Mouse (Mus musculus): Measurements from ENCODE around the gene Agt.

Agt gene

DNA sequence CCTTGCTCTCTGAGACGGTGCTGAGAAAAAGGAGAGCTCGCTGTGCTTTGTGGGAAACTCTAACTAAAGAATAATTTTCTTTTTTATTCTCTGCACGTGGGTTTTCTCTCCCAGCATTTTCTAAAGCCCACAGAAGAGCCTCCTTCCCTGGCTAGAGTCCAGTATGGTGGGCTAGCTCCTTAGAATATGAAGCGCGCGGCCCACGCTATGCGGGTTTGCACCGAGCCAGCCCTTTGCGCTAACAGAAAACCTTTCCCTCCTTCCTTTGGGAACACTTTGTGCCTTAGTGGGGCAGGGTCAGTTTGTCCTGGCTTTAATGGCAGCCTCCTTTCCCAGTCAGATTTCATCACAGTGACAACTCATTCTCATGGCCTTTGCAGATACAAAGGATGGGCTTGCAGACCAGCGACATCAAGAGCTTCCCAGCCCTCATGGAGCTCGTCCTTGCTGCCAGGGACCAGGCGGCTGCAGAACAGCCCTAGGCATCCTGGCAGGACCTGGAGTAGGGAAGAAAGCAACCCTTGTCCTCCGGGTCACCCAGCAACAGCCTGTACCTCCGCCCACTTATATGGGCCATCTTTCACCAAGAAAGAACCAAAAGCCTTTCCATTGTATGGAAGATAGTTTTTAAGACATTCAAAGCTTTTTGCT lies 18.4 kb downstream of the Agt start:
- DNase-seq, result no peak

DNA sequence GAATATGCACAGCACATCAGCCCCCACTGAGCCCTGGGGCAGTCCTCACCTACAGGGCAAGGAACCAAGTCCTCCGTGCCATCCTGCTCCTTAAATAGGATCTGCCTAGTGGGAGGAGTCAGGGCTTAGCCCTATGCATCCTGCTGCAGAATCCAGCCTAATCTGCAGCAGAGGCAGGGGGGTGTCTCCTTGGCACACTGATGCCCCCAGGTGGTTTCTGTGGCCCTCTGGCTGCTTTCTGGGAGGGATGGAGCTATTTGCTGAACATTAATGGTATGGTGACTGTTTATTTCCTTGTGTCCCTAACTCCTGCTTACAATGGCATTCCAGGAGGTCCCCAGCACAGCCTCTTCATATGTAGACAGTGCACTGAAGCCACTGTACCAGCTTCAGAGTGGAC lies 21.3 kb downstream of the Agt start:
- DNase-seq, result no peak

DNA sequence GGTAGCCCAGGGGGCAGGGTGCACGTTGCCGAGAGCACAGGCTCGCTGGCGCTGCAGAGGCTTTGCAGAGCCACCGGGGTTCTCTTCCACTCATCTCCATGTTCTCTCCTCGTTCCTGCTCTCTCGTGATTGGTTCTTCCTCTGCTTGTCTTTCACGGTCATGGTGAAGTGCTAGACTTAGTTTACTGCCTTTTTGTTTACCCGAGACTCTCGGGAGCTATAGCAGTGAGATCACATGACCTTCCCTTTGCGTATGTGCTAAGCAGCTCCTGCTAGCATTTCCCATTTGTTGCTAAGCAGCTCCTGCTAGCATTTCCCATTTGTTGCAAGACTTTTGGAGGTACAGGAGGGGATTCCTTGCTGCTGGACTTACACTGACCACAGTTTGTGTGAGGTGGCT lies 22.2 kb downstream of the Agt start:
- no peak for DNase-seq

DNA sequence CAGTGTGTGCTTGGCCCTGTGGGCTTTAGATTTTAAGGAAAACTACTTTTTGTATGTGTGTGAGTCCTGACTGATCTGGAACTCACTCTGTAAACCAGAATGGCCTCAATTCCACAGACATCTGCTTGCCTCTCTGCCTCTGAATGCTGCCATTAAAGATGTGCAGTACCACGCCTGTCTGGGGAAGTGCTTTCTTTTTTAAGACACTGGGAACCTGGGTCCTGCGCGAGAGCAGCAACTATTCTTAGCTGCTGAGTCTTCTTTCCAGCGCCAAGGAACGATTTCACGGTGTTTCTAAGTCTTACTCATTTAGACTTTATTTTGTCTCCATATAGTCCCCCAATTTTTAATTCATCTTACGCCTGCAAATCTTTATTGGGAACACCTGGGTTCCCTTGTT lies 22.7 kb downstream of the Agt start:
- no peak for DNase-seq

DNA sequence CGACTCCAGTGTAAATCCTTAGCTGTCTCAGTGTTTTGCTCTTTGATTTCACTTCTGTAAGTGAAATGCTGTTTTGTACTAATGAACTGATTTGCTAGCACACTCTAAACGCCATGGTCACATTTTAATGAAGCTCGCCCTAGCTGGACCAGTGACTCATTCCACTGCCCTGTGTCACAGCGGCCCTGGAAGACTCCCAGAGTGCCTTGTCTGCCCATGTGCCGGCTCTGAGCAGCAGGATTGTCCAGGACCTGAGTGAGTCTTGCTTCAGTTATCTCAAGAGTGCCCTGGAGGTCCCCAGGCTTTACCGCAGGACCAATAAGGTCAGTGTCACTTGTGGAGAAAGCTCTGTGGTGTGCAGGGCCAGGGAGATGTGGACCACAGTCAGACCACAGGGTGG lies 23.1 kb downstream of the Agt start:
- no peak for DNase-seq

DNA sequence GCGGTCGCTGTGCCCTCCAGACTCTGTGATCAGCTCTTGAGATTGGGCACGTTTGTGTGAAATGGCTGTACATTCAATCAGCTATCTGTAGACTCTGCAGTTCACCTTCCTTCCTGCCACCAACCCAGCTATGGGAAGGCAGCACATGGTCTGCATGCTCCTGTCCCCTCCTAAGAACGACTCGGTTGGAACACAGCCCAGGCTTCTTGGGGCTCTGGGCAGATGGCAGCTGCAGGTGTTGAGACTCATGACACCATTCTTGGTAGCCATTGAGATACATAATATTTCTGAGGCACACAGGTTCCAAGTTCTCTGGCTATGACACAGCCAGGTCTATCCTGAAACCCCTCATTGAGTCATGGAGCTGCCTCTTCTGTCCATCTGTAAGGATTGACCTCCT lies 26.2 kb downstream of the Agt start:
- no peak for DNase-seq

DNA sequence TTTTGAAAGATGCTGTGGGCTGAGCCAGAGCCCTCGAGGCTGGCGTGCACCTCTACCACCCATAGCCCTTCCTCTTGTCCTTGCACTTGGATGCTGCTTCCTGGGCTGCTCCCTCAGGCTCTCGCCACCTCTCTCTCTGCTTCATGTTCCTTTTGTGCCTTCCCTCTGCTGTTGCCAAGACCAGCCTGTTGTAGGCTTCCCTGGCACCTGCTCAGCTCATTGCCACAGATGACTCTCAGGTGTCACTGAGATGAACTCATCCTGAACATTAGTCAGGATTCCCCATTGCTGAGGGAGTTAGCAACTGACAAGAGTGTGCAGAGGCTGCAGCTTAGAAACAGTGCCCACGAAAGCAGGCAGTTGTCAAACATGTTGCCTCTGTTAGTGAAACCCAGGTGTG lies 27.5 kb downstream of the Agt start:
- no peak for DNase-seq

DNA sequence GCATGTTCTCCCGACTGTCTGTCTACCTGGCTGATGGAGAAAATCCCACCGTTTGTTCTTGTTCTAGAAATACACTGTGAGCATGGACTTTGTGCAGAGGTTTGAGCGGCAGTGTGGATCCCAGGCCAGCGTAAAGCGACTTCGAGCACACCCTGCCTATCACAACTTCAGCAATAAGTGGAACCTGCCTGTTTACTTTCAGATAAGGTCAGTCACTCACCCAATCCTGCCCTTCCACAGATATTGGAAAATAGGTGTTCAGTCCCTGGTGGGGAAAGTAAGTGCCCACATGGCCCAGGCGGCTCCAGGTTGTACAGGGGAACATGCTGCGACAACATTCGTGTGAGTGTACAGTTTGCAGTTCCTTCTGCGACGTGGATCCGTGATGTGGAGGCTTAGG lies 28.6 kb downstream of the Agt start:
- DNase-seq, result no peak

DNA sequence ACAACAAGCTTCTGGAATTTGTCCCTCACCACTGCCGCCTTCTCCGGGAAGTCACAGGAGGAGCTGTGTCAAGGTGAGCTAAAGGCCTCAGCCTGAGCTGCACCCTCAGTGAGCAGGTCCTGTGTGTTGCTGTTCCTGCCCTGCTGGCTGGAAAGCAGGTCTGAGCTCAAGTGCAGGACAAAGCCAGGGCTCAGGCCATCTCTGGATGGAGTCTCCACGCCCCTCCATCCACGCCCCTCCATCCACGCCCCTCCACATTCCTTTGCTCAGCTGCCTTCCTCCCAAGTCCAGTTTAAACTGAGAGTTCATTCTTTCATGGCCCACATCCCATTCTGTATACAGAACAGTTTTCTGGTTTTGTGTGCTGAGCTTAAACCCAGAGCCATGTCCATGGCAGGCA lies 34.1 kb downstream of the Agt start:
- DNase-seq, result no peak

DNA sequence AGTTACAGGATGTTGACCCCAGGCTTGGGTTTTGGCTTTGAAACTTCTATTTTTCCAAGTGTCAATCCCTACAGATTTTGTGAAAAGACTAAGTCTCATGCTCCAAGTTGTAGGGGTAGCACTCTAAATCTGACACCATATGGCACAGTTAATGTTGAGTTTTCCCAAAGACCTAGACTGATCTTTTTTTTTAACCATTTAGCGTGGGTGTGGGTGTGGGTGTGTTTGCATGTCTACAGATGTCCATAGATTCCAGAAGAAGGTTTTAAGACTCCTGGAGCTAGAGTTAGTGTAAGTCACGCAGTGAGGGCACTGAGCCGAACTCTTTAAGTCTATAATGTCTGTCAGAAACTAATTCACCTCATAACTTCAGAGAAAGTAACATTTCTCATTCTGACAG lies 36.9 kb downstream of the Agt start:
- DNase-seq, result no peak

DNA sequence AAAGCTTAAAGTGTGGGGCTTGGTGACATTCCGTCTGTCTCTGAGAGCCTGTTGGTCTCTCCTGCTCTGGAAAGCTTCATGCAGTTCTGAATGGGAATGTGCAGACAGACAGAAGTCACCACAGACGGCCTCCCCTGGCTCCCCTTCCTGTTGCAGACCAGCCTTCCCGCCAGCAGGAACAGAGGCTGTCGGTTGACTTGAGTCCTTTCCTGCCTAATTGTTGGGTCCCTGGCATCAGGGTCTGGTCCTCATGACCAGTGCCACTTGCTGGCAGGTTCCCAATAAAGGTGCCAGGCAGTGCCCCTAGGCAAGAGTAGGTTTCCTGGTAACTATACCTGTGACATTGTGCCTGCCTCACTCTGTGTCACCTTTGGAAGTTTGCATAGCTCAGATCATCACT lies 38.5 kb downstream of the Agt start:
- no peak for DNase-seq

DNA sequence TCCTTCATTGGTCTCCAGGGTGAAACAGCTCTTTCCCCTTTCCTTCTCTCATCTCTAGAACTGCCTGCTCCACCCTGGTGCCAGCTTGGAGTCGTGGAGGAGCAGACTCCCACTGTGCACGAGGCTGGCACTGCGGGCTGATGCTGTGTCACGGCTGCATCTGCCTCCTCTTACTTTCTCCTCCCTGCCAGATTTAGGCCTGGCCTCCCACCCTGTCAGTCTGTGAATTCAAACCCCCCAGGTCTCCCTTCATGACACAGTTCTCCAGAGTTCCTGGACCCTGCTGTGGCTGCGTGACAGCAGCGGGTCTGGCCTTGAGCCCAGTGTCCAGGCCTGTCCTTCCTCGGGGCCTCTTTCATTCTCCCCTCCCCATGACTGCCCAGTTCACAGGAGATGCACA lies 39.0 kb downstream of the Agt start:
- no peak for DNase-seq

DNA sequence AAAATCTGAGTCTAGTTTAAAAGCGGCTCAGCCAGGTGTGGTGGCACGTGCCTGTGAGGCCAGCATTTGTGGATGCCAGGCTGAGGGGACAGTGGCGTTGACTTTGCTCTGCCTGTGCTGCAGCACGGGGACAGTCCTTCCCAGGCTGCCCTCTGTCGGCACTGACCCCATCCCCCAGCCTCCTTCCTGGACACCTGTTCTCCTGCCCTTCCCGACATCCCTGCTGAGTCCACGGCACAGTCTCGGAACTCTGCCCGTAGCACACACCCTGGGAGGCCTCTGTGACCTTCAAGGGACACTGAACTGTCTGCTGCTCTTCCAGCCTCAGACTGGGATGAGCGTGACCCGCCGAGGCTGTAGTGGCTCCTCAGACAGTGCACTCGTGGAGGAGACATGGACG lies 39.4 kb downstream of the Agt start:
- DNase-seq, result no peak

DNA sequence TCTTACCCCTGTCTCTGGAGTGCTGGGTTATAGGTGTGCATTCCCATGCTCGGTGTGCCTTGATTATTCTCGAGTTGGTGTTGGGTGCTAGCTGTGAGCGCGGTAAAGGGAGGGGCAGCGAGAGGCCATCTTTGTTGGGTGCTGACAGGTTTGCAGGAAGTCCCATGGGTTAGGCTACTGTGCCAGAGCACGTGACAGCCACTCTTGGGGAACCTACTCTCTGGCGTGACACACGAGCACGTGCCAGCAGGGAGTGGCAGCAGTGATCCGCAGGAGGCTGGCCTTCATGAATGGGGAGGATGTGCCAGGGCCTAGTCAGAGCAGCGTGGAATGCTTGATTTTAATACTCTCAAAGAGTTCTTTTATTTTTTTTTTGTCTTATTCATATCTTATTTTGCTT lies 43.2 kb downstream of the Agt start:
- DNase-seq, result no peak

DNA sequence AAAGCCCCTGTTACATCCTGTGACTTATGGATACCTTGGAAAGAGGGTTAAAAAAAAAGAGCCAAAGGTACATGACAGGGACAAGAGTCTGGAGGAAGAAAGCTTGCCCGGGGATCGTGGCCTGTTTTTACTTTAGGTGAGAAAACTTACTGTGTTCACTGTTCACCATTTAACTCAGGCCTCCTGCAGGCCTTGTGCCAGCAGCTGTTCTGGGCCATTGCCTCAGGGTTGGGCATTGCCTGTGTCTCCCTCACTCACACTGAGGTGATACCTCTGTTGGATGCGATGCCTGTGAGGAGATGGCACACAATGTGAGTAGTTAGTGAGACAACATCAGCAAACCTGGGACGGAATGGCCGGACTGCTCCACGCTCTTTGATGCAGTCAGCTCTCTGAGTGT lies 47.6 kb downstream of the Agt start:
- no peak for DNase-seq

DNA sequence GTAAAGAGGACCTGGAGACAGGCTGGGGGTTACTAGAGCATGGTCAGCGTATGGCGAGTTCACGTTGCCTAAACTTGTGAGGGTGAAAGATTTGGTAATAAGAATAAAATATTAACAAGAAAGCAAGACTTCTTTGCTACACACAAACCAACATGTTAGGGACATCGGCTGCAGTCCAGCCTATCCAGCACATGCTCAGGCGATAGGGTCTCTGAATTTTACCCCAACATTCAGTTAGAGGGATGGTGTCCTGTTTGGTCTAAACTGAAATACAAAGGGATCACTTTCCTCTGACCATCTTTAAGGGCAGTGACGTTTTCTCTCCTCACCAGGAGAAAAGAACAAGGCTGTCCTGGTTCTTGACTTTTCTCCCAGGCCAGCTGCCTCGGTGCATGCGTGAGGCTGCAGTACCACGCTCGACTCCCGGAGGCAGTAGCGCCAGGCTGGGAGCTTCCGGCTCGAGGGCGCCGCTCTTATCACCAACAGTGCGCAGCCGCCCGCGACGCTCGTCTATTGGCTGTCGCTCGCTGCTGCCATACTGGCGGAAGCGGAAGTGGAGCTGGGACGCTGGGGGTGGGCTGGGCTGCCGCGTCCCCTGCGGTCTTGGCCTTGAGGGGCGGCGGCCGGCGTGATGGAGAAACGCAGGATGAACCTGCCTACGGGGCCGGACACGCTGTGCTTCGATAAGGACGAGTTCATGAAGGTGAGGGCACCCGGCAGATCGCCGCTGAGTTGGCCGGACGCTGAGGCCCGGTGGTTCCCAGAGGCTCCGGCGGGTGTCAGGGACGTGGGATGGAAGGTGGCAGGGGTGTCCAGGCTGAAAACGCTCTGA lies 49.0 kb downstream of the Agt start, which contains the start of gene Cog2:
Gene Cog2 (plus strand): TSS at position 519 of the 832 bp plus-strand sequence.
- peak; percentile 77 to 87 for DNase-seq

DNA sequence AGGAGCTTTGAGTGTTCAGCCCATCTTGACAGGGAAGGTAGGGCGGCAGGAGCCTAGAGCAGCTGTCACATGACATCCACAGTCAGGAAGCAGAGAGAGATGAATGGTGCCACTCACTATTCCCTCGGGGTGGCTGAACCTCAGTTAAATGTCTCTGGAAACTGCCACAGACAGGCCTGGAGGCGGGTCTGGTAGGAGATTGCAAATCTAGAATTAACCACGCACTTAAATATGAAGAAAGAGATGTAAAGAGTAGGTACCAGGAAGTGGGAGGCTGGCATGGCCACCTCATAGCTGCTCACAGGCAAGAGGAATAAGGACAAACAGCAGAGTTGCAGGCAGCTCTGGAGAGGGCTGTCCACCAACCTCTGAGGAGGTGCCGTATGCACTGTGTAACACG lies 52.4 kb downstream of the Agt start:
- DNase-seq, result no peak

DNA sequence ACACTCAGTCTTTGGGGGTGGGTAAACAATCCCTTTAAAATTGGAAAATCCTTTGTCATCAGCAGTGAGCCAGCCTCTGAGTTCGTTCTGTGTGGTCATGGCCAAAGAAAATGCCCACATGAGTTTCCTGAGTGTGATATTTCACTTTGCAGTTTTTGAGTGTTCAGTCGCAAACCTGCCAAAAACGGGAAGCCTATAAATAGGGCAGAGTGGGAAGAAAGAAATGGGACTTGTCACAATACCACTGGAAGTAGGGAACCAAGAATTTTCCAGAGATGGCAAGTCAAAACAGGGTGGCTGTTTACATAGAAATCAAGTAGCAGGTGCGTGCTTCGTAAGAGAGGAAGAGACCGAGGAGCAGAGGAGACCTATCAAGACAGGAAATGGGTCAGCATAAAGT lies 53.0 kb downstream of the Agt start:
- no peak for DNase-seq

DNA sequence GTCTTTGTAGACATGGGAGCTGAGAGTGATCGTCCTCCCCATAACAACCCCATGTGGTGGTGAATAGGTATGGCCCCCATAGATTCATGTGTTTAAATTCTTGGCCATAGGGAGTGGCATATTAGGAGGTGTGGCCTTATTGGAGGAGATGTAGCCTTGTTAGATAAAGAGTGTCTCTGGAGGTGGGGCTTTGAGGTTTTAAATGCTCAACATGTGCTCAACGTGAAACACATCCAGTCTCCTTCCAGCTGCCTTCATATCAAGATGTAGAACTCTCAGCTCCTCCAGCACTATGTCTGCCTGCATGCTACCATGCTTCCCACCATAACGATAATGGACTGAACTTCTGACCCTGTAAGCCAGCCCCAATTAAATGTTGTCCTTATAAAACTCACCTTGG lies 53.5 kb downstream of the Agt start:
- no peak for DNase-seq

DNA sequence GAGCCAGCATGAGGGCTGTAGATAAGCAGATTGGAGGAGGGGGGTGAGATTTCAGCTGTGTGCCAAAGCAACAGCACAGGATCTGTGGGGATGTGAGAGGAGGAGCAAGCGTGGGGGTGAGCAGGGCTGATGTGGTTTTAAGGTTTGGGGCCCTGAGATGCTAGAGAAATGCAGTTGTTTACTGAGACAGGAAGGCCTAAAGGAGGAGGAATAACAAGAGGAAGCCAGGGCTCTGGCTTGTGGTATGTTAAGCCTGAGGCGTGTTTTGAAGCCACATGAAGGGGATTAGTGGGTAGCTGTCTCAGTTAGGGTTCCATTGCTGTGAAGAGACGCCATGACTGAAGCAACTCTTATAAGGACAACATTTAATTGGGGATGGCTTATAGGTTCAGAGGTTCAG lies 60.4 kb downstream of the Agt start:
- DNase-seq, result no peak

DNA sequence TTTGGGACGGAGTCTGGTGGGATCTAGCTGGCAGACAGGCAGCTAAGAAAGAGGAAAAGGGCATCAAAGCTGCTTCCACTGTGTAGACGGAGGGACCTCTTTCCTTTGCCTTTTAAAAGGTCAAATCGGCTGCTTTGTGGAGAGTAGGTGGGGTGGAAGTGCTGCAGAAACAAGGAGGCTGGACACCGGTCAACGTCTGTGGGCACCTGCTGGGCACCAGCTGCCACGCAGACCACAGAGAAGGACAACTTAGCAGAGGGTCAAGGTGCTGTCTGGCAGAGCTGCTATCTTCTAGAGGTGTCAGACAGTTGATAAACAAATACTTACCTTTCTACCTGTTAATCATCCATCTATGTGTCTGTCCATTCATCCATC lies 61.2 kb downstream of the Agt start:
- no peak for DNase-seq

DNA sequence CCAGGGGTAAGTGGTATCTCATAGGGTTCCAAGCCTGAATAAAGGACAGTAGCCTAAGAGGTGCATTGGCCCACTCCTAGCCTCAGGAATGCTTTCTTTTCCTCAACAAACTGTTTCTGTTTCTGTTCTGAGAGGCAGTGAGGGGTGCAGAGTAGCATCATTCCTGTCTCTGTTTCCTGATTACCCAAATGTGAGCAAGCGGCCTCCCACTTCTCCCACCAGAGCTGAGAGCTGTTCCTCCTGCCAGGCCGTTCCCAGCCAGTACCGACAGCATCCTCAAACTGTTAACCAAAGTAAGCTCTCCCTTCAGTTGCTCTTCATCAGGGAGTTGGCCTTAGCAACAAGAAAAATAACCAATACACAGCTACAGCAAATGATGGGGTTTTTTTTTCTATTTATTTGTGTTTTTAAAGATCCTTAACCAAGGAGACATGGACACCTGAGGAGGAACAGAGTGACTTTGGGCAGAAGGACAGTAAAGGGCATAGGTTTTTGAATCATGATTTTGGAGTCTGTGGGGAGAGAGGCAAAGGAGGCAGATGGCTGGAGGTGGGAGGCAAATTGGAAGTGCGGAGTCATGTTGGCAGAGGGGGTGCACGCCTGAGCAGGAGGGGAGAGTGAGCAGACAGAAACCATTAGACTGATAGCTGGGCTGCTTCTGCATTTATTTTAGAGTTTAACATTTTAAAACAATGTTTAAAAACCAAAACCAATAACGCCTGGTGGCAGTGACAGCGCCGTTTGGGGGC lies 61.8 kb downstream of the Agt start:
- DNase-seq, result no peak

All from spleen, adult 18-20 months (tissue).